8 mouse cellular contexts compared by ENCODE assay signal in genomic region chr4:131916425-131916824, GRCm38 (mm10). TPM values are rescaled to one million over a fixed set of nuclear protein-coding genes. Genes with fewer than 3 reads are reported as not detected.
DNase-seq lines count a peak whose midpoint lies in the region; ATAC-seq and TF ChIP-seq lines count a peak whose summit lies in the region.

No protein-coding gene starts in this region.

- WGBS in hindbrain, embryonic 13.5 days, result 7% methylated on average over 15 of the region's 15 CpGs
- 5% methylated on average over 15 of the region's 15 CpGs for WGBS in hindbrain, embryonic 14.5 days
- 6% methylated on average over 15 of the region's 15 CpGs for WGBS in limb, embryonic 10.5 days
- WGBS in midbrain, postnatal 0 days, result 9% methylated on average over 15 of the region's 15 CpGs
- WGBS in stomach, embryonic 16.5 days, result 13% methylated on average over 15 of the region's 15 CpGs

- H3K36me3 ChIP-seq in hindbrain, embryonic 13.5 days, result no peaks in the 10 kb centered on the region
- no peaks in the 10 kb centered on the region for H3K36me3 ChIP-seq in hindbrain, embryonic 14.5 days (replicated peaks; ENCODE audit: control insufficient read depth, insufficient read depth)
- H3K36me3 ChIP-seq in limb, embryonic 10.5 days, result no peaks in the 10 kb centered on the region
- H3K36me3 ChIP-seq in midbrain, postnatal 0 days (ENCODE audit: insufficient read depth, low read length), result no peaks in the 10 kb centered on the region
- no peaks in the 10 kb centered on the region for H3K36me3 ChIP-seq in stomach, embryonic 16.5 days (ENCODE audit: control insufficient read depth, insufficient read depth, low read length)

- H3K4me3 ChIP-seq in hindbrain, embryonic 13.5 days, result no peak overlapping the region
- H3K4me3 ChIP-seq in hindbrain, embryonic 14.5 days (replicated peaks; ENCODE audit: low read length), result no peak overlapping the region
- no peak overlapping the region for H3K4me3 ChIP-seq in limb, embryonic 10.5 days
- H3K4me3 ChIP-seq in midbrain, postnatal 0 days (ENCODE audit: low read depth, low read length), result no peak overlapping the region
- no peak overlapping the region for H3K4me3 ChIP-seq in stomach, embryonic 16.5 days (replicated peaks; ENCODE audit: low read length)

- H3K4me2 ChIP-seq in hindbrain, embryonic 13.5 days, result no peak overlapping the region
- H3K4me2 ChIP-seq in hindbrain, embryonic 14.5 days (replicated peaks), result no peak overlapping the region
- no peak overlapping the region for H3K4me2 ChIP-seq in midbrain, postnatal 0 days (ENCODE audit: low read depth, low read length, poor library complexity, severe bottlenecking)
- H3K4me2 ChIP-seq in stomach, embryonic 16.5 days (ENCODE audit: low read depth, low read length), result no peak overlapping the region

- ATAC-seq in hindbrain, embryonic 13.5 days (ENCODE audit: low FRiP score), result peak; percentile 21; the same call in 1 of the 2 replicates
- ATAC-seq in hindbrain, embryonic 14.5 days (ENCODE audit: low FRiP score), result no peak
- ATAC-seq in midbrain, postnatal 0 days (ENCODE audit: low FRiP score), result no peak
- peak; percentile 39; the same call in 1 of the 2 replicates for ATAC-seq in stomach, embryonic 16.5 days (ENCODE audit: insufficient read depth, low FRiP score)

- H3K9ac ChIP-seq in hindbrain, embryonic 13.5 days, result no peak overlapping the region
- no peak overlapping the region for H3K9ac ChIP-seq in hindbrain, embryonic 14.5 days
- no peak overlapping the region for H3K9ac ChIP-seq in midbrain, postnatal 0 days (replicated peaks; ENCODE audit: low read length, poor library complexity, severe bottlenecking)
- no peak overlapping the region for H3K9ac ChIP-seq in stomach, embryonic 16.5 days (ENCODE audit: low read length)

- peaks cover 97% of the 10 kb centered on the region for H3K27me3 ChIP-seq in hindbrain, embryonic 13.5 days
- peaks cover 92% of the 10 kb centered on the region for H3K27me3 ChIP-seq in hindbrain, embryonic 14.5 days (ENCODE audit: control insufficient read depth, insufficient read depth, low read length)
- H3K27me3 ChIP-seq in limb, embryonic 10.5 days (ENCODE audit: low read depth, poor library complexity, severe bottlenecking), result peaks cover 66% of the 10 kb centered on the region
- H3K27me3 ChIP-seq in midbrain, postnatal 0 days (ENCODE audit: insufficient read depth, low read length), result peaks cover 56% of the 10 kb centered on the region
- peaks cover 24% of the 10 kb centered on the region; the same call in 1 of the 2 replicates for H3K27me3 ChIP-seq in stomach, embryonic 16.5 days (ENCODE audit: control insufficient read depth, insufficient read depth, low read length)

- H3K27ac ChIP-seq in hindbrain, embryonic 13.5 days, result no peak overlapping the region
- H3K27ac ChIP-seq in hindbrain, embryonic 14.5 days, result no peak overlapping the region
- H3K27ac ChIP-seq in limb, embryonic 10.5 days, result peak overlapping the region; percentile 77
- no peak overlapping the region for H3K27ac ChIP-seq in midbrain, postnatal 0 days (ENCODE audit: low read depth, low read length)
- H3K27ac ChIP-seq in stomach, embryonic 16.5 days (ENCODE audit: low read length), result no peak overlapping the region

- H3K4me1 ChIP-seq in hindbrain, embryonic 13.5 days (replicated peaks), result peaks cover 50% of the 10 kb centered on the region
- peaks cover 21% of the 10 kb centered on the region for H3K4me1 ChIP-seq in hindbrain, embryonic 14.5 days (replicated peaks; ENCODE audit: control insufficient read depth, insufficient read depth, low read length)
- H3K4me1 ChIP-seq in limb, embryonic 10.5 days, result peaks cover 92% of the 10 kb centered on the region
- peaks cover 6% of the 10 kb centered on the region; the same call in 1 of the 2 replicates for H3K4me1 ChIP-seq in midbrain, postnatal 0 days (ENCODE audit: insufficient read depth, low read length)
- H3K4me1 ChIP-seq in stomach, embryonic 16.5 days (ENCODE audit: control insufficient read depth, insufficient read depth, low read length), result peaks cover 22% of the 10 kb centered on the region

- peak; percentile 75 for TF ChIP-seq CTCF in midbrain, postnatal 0 days (IDR thresholded peaks at IDR 0.05)

- DNase-seq in hindbrain, embryonic 14.5 days (ENCODE audit: low spot score), result no peak
- peak; percentile 50 for DNase-seq in cerebellum, adult 9-10 months
- DNase-seq in gastrocnemius, adult 18-20 months (ENCODE audit: low spot score), result peak; percentile 83
- DNase-seq in kidney, adult 18-20 months, result peak; percentile 87
- peak; percentile 91 for DNase-seq in limb, embryonic 10.5 days (ENCODE audit: low spot score)
- peak; percentile 42 for DNase-seq in midbrain, postnatal 0 days (ENCODE audit: low spot score)

- no peaks in the 10 kb centered on the region for H3K9me3 ChIP-seq in hindbrain, embryonic 13.5 days
- no peaks in the 10 kb centered on the region for H3K9me3 ChIP-seq in hindbrain, embryonic 14.5 days (ENCODE audit: control insufficient read depth, low read length)
- H3K9me3 ChIP-seq in limb, embryonic 10.5 days (replicated peaks), result no peaks in the 10 kb centered on the region
- no peaks in the 10 kb centered on the region for H3K9me3 ChIP-seq in midbrain, postnatal 0 days (ENCODE audit: low read length)
- H3K9me3 ChIP-seq in stomach, embryonic 16.5 days (replicated peaks; ENCODE audit: control insufficient read depth, low read length), result no peaks in the 10 kb centered on the region

RNA-seq across cellular contexts. Expression of gene Tmem200b, which starts 5.1 kb away (rescaled TPM):
- polyA plus RNA-seq in hindbrain, embryonic 13.5 days (2015; fragmentation: Nextera tagmentation; extraction: Ambion mirVana), result not detected in 2 replicates
- 0.19 and 0.20 TPM in 2 replicates for polyA plus RNA-seq in hindbrain, embryonic 14.5 days (2014; fragmentation: Nextera tagmentation; extraction: Ambion mirVana)
- total RNA-seq in gastrocnemius, adult 18-20 months (2021), result 1 to 10 TPM; 1.3 to 3.2 TPM
- polyA plus RNA-seq in limb, embryonic 10.5 days (2016; fragmentation: Nextera tagmentation; extraction: Ambion mirVana), result 2.1 and 2.9 TPM in 2 replicates
- total RNA-seq in midbrain, postnatal 0 days (2014; rRNA removed), result 1.0 and 4.3 TPM in 2 replicates
- 0.22 and 0.28 TPM in 2 replicates for polyA plus RNA-seq in midbrain, postnatal 0 days (2015; fragmentation: Nextera tagmentation; extraction: Ambion mirVana)
- polyA plus RNA-seq in stomach, embryonic 16.5 days (2015; fragmentation: Nextera tagmentation; extraction: Ambion mirVana), result 0.22 and 0.41 TPM in 2 replicates

RNA-seq across cellular contexts. Expression of gene Srsf4, which starts 43.0 kb away (rescaled TPM):
- 115 and 119 TPM in 2 replicates for polyA plus RNA-seq in hindbrain, embryonic 13.5 days (2015; fragmentation: Nextera tagmentation; extraction: Ambion mirVana)
- polyA plus RNA-seq in hindbrain, embryonic 14.5 days (2014; fragmentation: Nextera tagmentation; extraction: Ambion mirVana), result 87.0 and 94.2 TPM in 2 replicates
- total RNA-seq in gastrocnemius, adult 18-20 months (2021), result 10 to 100 TPM; 28.0 TPM
- 135 and 142 TPM in 2 replicates for polyA plus RNA-seq in limb, embryonic 10.5 days (2016; fragmentation: Nextera tagmentation; extraction: Ambion mirVana)
- 29.3 and 30.2 TPM in 2 replicates for total RNA-seq in midbrain, postnatal 0 days (2014; rRNA removed)
- polyA plus RNA-seq in midbrain, postnatal 0 days (2015; fragmentation: Nextera tagmentation; extraction: Ambion mirVana), result 82.6 and 86.2 TPM in 2 replicates
- 74.4 and 81.2 TPM in 2 replicates for polyA plus RNA-seq in stomach, embryonic 16.5 days (2015; fragmentation: Nextera tagmentation; extraction: Ambion mirVana)

Comparison
In these comparisons a context has a peak if more than half of its experiments do, and no peak if none do; other contexts are left out.
1. ATAC-seq: peak in hindbrain, embryonic 13.5 days (single experiment) and stomach, embryonic 16.5 days (single experiment); none in hindbrain, embryonic 14.5 days (single experiment) and midbrain, postnatal 0 days (single experiment).